Mouse (Mus musculus) 3134 (cell line): Measurements from ENCODE around the gene Mrps30.
A peak's percentile ranks its signal among the peaks of the same experiment; 100 is the strongest.
"Not testable (repeated sequence)": the region's sequence is repeated elsewhere in the genome, so short reads cannot be mapped to it uniquely, and the experiment has no call there.

Source experiments
- DNase-seq: peaks from one replicate; pipeline ENCODE4 v3.0.0-alpha.2; 2011; ENCODE audit warnings: low spot score; ENCODE audit not compliant: insufficient read length; ENCODE audit errors: extremely low read depth

Gene Mrps30

DNA sequence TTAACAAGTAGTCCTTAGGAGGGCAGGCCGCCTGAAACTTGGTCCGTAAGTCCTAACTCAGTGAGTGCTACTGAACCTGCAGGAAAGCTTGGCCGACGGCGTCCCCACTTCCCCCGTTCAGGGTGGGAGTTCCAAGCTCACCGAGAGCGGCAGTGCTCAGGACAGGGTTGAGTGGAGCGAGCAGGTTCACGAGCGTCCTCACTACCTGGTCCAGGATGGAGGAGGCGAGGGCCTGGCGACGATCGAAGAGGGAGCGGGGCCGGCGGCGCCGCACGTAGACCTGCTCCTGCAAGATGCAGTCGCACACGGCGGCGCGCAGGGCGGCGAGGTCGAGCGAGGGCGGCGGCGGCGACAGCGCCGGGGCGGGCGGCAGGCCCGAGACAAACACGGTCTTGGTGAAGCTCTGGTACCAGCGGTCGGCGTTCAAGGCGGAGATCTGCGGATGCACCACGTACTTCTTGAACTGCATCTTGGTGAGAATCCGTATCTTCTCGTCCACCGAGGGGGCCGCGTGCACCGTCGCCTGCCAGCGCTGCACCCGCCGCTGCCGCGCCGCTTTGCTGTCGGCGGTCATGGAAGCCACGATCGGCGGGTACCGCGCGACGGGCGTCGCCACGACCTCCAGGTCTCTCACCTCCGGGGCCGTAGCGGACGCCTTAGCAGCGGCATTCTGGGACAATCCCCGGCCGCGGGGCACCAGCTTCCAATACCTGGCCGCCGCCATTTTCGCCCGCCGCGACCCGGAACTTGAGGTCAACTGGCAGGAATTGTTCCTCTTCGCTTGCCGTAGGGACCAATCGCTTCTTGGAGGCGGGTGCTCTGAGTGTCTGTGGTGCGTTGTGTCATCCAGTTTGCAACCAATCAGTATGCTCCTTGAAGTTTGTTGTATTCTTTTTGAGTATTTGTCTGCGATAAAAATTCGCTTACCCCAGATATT lies at the start of gene Mrps30, which contains the start of gene B430218F22Rik:
TSS of gene Mrps30 (minus strand) at position 742 of the 937 bp plus-strand sequence.
TSS of gene B430218F22Rik (plus strand) at position 120 of the 937 bp plus-strand sequence.
- DNase-seq, result peak; percentile 81

DNA sequence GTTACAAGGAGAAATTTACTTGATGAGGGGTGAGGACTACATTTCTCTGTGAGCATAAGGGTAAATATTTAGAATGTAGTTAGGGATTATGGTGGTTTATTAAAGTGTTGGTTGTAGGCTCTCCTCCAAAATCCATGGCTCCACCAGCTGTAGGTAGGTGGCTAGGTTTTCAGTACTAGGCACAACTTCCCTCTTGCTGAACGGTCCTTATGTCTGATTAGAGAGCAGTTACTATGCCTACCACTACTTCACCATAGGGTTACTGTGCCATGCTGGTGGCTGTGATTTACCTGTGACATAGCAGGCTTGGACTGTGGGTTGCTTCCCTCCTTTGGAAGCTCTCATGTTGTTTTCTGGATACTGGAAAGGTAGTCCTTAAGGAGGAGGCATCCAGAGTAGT lies 33.8 kb upstream of the Mrps30 start:
- DNase-seq, result no peak

DNA sequence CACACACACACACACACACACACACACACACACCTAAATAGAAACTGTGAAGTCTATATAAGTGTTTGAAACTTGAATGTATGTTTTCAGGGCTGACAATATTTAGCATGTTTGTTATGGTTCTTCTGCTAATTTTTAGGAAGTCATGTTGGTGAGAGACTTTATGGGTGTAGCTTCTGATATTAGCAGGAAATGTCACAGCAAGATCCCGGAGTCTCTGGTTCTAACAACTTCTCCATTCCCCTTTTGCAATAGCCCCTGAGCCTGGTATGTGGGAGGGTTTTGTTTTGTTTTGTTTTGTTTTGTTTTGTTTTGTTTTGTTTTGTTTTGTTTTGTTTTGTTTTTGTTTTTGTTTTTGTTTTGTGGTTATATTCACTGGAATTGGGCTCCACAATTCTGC lies 33.4 kb upstream of the Mrps30 start:
- DNase-seq, result no peak

- DNase-seq, result no peak
Measured at GRCm38 (mm10) chr13:118418163-118418562, 31.1 kb upstream of the Mrps30 start.

DNA sequence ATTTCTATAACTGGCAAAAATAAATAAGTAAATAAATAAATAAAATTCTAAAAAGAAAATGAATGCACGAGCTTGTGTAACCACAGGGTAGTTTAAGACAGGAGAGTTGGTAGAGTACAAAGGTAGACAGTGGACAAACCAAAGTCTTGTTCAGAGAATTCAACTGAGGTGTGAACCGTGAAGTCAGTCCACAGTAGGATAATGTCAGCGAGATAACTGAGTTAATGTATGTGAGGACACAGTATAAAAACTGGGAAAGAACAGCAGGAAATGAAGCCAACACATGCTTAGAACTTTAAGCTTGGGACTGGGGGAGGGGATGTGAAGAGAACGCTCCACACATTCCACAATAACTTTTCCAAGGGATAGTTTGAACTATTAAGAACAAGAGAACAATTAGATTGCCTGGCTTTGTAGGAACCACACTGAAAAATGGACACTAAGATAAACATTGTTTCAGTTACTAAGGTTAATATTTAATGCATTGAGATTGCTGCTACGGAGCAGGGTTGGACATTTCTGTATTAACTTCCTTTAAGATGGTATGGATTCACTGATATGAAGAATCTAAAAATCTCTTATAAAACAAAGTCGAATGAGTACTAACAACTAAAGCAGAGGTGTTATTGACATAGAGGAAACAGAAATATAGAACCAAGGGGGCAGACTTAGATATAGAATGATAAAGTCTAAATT lies 24.4 kb upstream of the Mrps30 start:
- DNase-seq, result no peak

DNA sequence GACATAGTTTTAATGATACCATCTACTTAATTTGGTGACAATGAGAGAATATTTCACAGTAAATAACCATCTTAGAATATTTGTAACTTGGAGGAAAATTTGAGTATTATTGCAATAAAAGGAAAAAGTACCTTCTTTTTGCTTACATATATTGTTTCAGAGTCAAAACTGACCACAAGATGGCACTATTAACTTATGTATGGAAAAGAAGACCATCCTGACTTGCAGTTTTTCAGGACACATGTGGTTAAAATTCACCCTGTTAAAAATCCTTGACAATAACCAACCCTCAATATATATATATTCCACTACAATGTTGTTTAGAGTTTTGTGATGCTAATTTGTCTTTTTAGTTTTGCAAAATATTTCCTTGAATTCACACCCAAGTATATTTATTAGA lies 16.5 kb upstream of the Mrps30 start:
- DNase-seq, result no peak

GRCm38 (mm10) chr13:118400340-118400739 lies 13.3 kb upstream of the Mrps30 start:
- DNase-seq, result no peak

GRCm38 (mm10) chr13:118395803-118396202 lies 8.8 kb upstream of the Mrps30 start:
- DNase-seq, result no peak

DNA sequence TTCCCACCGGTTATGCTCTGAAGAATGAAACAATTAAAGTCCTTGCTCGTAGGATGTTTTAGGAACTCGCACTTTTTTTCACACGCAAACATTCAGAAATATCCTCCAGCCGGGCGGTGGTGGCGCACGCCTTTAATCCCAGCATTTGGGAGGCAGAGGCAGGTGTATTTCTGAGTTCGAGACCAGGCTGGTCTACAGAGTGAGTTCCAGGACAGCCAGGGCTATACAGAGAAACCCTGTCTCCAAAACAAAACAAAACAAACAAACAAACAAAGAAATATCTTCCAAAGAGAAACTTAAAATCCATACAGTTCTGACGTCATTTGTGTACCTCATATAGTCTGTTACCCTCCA lies 373 bp upstream of the Mrps30 start:
- not testable (repeated sequence) for DNase-seq

DNA sequence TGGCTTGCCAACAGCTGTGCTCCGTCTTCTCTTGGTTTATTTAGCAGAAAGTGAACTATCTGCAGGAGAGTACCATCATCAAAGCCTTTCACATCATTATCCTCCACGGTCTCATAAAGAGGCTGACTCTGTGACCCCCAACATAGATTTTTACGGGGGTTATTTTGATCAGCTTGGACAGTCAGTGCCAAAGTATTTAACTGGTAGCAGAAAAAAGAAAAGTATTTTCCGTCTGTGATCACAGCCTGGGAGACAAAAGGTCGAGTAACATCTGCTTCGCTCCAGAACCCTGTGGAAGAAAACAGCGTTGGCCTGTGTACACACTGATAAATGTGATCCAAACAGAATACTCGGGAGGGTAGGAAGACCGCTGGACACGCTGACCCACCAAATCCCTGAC lies 6.7 kb downstream of the Mrps30 start:
- DNase-seq, result no peak

DNA sequence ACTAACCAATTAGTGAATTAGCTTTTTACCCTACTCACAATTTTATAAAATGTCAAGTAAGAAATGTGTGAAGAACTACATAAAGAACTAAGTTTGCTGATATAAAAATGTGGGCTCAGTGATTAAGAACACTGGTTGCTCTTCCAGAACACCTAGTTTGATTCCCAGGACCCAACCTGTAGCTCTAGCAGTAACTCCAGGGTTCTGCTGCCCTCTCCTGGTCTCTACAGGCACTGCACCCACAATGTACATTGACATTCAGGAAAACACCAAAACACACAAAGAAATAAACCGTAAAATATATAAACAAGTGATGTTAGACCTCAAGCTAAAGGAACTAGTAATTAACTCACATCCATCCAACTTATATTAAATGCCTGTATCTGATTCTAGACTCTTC lies 7.9 kb downstream of the Mrps30 start:
- DNase-seq, result no peak

GRCm38 (mm10) chr13:118372871-118373270 lies 14.2 kb downstream of the Mrps30 start:
- DNase-seq, result no peak

GRCm38 (mm10) chr13:118365774-118366173 lies 21.3 kb downstream of the Mrps30 start:
- no peak for DNase-seq

GRCm38 (mm10) chr13:118363342-118363741 lies 23.7 kb downstream of the Mrps30 start:
- DNase-seq, result no peak

- peak; percentile 0 for DNase-seq
Measured at GRCm38 (mm10) chr13:118350870-118351269, 36.2 kb downstream of the Mrps30 start.

DNA sequence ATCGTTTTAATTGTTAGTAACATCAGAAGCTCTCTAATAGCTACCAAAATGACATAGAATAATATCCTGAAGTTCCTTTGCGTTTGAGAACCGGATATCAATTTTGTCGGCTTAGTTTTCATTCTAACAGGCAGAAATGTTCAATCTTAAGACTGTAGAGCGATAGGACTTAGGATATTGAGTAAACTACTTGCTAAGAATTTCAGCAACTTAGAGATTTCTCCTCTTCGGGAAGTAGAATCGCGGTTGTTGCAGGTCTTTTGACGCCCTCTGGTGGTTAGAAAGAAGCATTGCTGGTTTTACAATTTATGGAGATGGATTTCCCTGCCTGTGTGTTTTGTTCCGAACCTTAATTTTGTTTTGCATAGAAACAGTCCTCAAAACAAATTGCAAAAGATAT lies 36.8 kb downstream of the Mrps30 start:
- DNase-seq, result peak; percentile 0
